Mouse (Mus musculus): ENCODE data around the gene Ctsa.

DNA sequence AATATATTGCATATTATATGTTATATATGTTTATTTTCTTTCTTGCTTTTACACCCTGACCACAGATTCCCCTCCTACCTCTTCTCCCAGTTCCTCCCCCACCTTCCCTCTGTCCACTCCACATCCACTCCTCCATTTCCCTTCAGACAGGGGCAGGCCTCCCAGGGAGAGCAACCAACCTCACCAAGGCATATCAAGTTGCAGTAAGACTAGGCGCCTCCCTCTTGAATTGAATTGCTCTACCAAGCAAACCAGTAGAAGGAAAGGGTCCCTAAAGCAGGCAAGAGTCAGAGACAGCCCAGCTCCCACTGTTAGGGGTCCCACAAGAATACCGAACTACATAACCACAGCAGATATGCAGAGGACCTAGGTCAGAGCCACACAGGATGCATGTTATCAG lies 26.5 kb downstream of the Ctsa start:
- no peak for TF ChIP-seq CTCF (IDR thresholded peaks at IDR 0.05; ENCODE audit: low read depth)
- no peak for TF ChIP-seq EP300 (IDR thresholded peaks at IDR 0.05; ENCODE audit: low read depth)
